ENCODE assay signal across 14 mouse cellular contexts in the genomic region with DNA sequence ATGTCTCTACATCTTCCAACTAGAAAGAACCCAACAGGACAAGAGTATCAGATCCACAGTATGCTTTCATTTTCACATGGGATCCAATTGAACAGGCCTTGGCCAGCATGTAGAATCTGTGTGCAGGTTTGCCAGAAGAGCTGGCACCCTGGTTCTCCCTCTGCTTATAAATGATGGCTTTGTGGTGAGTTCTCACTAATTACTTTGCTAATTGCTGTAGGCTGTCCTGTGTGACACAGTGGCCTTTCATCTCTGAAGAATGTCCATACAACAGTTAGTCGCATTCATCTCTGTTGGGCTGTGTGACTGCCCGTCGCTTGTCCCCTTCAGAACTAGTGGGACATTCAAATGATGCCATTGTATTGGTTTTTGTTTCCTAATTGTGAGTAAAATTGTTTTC. TPM values are rescaled to one million over a fixed set of nuclear protein-coding genes. Genes with fewer than 3 reads are reported as not detected.
DNase-seq lines count a peak whose midpoint lies in the region; TF ChIP-seq lines count a peak whose summit lies in the region.
"Had no signal": no experiment of that assay in that cellular context is flagged by ENCODE, and none has a peak within 500 bp of the region (broad histone marks: within the 10 kb centered on the region; RNA-seq: fewer than 3 reads in every experiment).

No protein-coding gene starts in this region.

- no peak for TF ChIP-seq CTCF in left cerebral cortex, adult 2 months (IDR thresholded peaks at IDR 0.05)
- TF ChIP-seq CTCF in layer of hippocampus, adult 2 months (conservative IDR thresholded peaks at IDR 0.05): no peak

- DNase-seq in cerebellum, postnatal 10 days: peak; percentile 24
- no peak for DNase-seq in cerebellum, adult 8-10 months
- no peak for DNase-seq in left cerebral cortex, adult 2 months (ENCODE audit: extremely low spot score in 1 of 2, low spot score in 2 of 2)
- no peak for DNase-seq in left cerebral cortex, postnatal 36 days (ENCODE audit: low spot score in 2 of 2)
- DNase-seq in layer of hippocampus, adult 2 months (ENCODE audit: low spot score in 2 of 2): peak in 1 of 2 experiments; percentile 39
- no peak for DNase-seq in gastrocnemius, postnatal 10 days
- no peak for DNase-seq in adrenal gland, adult 8-10 months
- DNase-seq in heart, adult 9 months (ENCODE audit: low spot score in 2 of 2): no peak
- DNase-seq: thymus, postnatal 4 days had no signal

- peak overlapping the region; percentile 75 for H3K27ac ChIP-seq in left cerebral cortex, adult 2 months
- H3K27ac ChIP-seq in layer of hippocampus, adult 2 months: peak overlapping the region; percentile 84
- H3K27ac ChIP-seq: heart, embryonic 15.5 days; limb, embryonic 13.5 days; midbrain, embryonic 10.5 days; neural tube, embryonic 13.5 days had no signal

- intact Hi-C loops in left cerebral cortex, adult 2 months (cut with DNase I): loop anchor here (5.0 kb wide), 1 partner anchor 113 kb away; no protein-coding TSS in a partner anchor
- intact Hi-C loops in left cerebral cortex, postnatal 36 days (cut with DNase I): no loop called here

- H3K4me3 ChIP-seq in left cerebral cortex, adult 2 months: no peak overlapping the region
- H3K4me3 ChIP-seq in layer of hippocampus, adult 2 months: no peak overlapping the region
- H3K4me3 ChIP-seq: heart, embryonic 15.5 days; limb, embryonic 13.5 days; midbrain, embryonic 10.5 days; neural tube, embryonic 13.5 days had no signal

RNA-seq across cellular contexts. Expression of gene Adam23, which starts 13.5 kb away (rescaled TPM):
- 100 to 1,000 TPM; 146 to 155 TPM for total RNA-seq in left cerebral cortex, adult 2 months (2021)
- total RNA-seq in left cerebral cortex, postnatal 36 days (2021): 100 to 1,000 TPM; 151 to 154 TPM
- 100 to 1,000 TPM; 129 to 131 TPM for total RNA-seq in layer of hippocampus, adult 2 months (2021)
- total RNA-seq in gastrocnemius, postnatal 10 days (2021): 10 to 100 TPM in 1 of 2 experiments, 1 to 10 TPM in 1; 9.7 to 11.8 TPM
- total RNA-seq in adrenal gland, adult 8-10 months (2022): 10 to 100 TPM; 15.3 to 33.0 (median 21.5) TPM
- total RNA-seq: monocyte, adult 5-6 weeks had no signal

Comparison
In these comparisons a context has a peak if more than half of its experiments do, and no peak if none do; other contexts are left out.
1. DNase-seq: peak in cerebellum, postnatal 10 days (2 of 2); none in cerebellum, adult 8-10 months (single experiment), left cerebral cortex, adult 2 months (0 of 2), left cerebral cortex, postnatal 36 days (0 of 2), gastrocnemius, postnatal 10 days (single experiment), adrenal gland, adult 8-10 months (single experiment) and heart, adult 9 months (0 of 2).